Mouse (Mus musculus) intestine, embryonic 15.5 days (tissue): ENCODE data around the gene Bloc1s6. TPM values are rescaled to one million over a fixed set of nuclear protein-coding genes. Genes with fewer than 3 reads are reported as not detected.

Source experiments
- ATAC-seq: fragments of 200-750 bp; cut with Nextera tagmentation; 2 replicates; pipeline ENCODE4 v1.8.0; 2017; ENCODE audit warnings: moderate TSS enrichment, moderate library complexity
- H3K27ac ChIP-seq: fragments of 300-500 bp; sonication (generic); 2 replicates; pipeline ENCODE4 v1.5.1; 2015; ENCODE audit warnings: mild to moderate bottlenecking, inconsistent platforms
- H3K27me3 ChIP-seq: fragments of 300-500 bp; sonication (generic); replicated peaks from 2 replicates; pipeline ENCODE4 v1.6.1; 2015; ENCODE audit warnings: inconsistent platforms
- H3K36me3 ChIP-seq: fragments of 300-500 bp; sonication (generic); 2 replicates; pipeline ENCODE4 v1.6.1; 2015; ENCODE audit warnings: inconsistent platforms
- H3K4me1 ChIP-seq: fragments of 300-500 bp; sonication (generic); replicated peaks from 2 replicates; pipeline ENCODE4 v1.6.1; 2015; ENCODE audit warnings: inconsistent platforms
- H3K4me2 ChIP-seq: fragments of 300-500 bp; sonication (generic); replicated peaks from 2 replicates; pipeline ENCODE4 v1.6.1; 2015; ENCODE audit warnings: mild to moderate bottlenecking, inconsistent platforms
- H3K4me3 ChIP-seq: fragments of 300-500 bp; sonication (generic); replicated peaks from 2 replicates; pipeline ENCODE4 v1.5.1; 2015; ENCODE audit warnings: inconsistent platforms
- H3K9ac ChIP-seq: fragments of 300-500 bp; sonication (generic); 2 replicates; pipeline ENCODE4 v1.6.1; 2015; ENCODE audit warnings: inconsistent platforms
- H3K9me3 ChIP-seq: fragments of 300-500 bp; sonication (generic); 2 replicates; pipeline ENCODE4 v1.6.1; 2016; ENCODE audit warnings: inconsistent platforms
- WGBS: fragments of 180-500 bp; shearing (Covaris S2); methylation state at CpG from one replicate; pipeline ENCODE4 v1.1.7; 2015; 5-methylcytosine and 5-hydroxymethylcytosine counted together
- polyA plus RNA-seq: library from polyadenylated mRNA; unstranded; fragments of >200 nt; fragmentation: Nextera tagmentation; extraction: Ambion mirVana; gene quantifications from 2 replicates; pipeline ENCODE4 v1.2.1, GENCODE M21; 2015

Bloc1s6 gene
- polyA plus RNA-seq, result 46.8 and 46.9 TPM in 2 replicates

DNA sequence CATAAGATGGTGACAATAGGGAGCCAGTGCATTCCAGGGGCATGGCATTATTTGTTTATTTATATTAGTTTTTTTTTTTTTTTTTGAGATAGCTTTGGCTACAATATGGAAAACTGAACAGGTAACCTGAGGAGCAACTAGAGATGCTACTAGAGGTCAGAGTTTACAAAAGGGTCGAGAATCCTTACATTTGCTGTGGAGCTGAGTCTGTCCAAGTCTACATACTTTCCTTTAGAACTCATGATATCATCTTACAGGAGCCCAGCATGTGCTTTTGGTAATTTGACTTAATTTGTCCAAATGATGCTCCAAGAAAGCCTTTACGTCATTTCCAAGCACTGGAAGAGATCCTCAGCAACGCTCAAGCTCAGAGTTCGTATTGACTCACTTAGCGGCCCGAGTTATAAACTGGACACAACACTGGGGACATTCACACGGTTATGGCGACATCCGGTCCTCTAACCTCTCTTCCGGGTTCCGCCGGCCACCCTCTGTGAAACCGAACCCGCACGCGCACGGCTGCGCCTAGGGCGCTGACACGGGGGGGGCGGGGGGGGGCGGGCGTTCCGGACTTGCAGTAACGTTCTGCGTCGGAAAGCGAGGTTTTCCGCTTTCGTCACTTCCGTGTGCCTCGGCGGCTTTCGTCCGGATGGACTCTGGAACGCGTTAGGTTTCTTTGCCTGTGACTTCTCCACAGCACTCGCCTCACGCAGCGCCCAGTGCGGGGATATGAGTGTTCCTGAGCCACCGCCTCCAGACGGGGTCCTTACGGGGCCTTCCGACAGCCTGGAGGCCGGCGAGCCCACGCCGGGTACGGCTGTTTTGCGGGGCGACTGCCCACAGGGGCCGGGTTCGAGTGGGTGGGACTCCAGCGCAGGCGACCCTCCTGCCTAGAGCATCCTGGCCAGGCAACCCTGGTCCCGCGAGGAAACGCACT is at the start of gene Bloc1s6:
TSS of gene Bloc1s6 (plus strand) at position 610 of the 937 bp plus-strand sequence.
- under 1% methylated on average over 59 of the region's 59 CpGs for WGBS
- Histone ChIP-seq H3K27me3 (0 out of 2 replicates have a peak, but pooled peaks cover 7% of the 10 kb centered on the region), H3K9me3 (no peaks in the 10 kb centered on the region), H3K9ac (peak within 1 kb of the TSS; percentile 98), H3K4me1 (peaks cover 10% of the 10 kb centered on the region; the same call in 1 of the 2 replicates), H3K4me3 (peak within 1 kb of the TSS; percentile 92), H3K4me2 (peak within 1 kb of the TSS; percentile 66), H3K36me3 (0 out of 2 replicates have a peak, but pooled peaks cover 1% of the 10 kb centered on the region), H3K27ac (peak within 1 kb of the TSS; percentile 94)
- peak; percentile 97 for ATAC-seq

GRCm38 (mm10) chr2:122697526-122697925 is 40.8 kb upstream of the Bloc1s6 start:
- Histone ChIP-seq H3K36me3 (no peaks in the 10 kb centered on the region), H3K27me3 (no peaks in the 10 kb centered on the region), H3K4me3 (no peak overlapping the region), H3K9me3 (no peaks in the 10 kb centered on the region), H3K4me2 (no peak overlapping the region), H3K9ac (no peak overlapping the region), H3K27ac (no peak overlapping the region), H3K4me1 (0 out of 2 replicates have a peak, but pooled peaks cover 3% of the 10 kb centered on the region)
- no peak for ATAC-seq
- 71% methylated on average over 2 of the region's 2 CpGs for WGBS

DNA sequence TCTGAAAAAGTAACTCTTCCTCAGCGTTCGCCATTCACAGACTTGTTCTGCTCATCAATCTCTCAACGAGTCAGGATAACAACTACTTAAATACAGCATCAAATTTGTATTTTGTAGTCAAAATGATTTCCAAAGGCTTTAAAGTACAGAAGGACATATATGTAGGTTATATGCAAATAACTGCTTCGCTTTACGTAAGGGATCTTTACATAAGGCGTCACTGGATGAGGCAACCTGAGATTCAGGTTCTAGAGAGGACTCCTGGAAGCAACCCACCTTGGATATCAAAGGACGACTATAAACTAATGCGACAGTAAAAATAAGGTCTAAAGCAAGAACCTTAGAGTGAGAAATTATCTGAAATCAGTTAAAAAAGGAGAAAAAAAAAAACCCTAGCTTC is 37.3 kb upstream of the Bloc1s6 start:
- ATAC-seq, result no peak
- peak overlapping the region; percentile 78 for H3K4me3 ChIP-seq
- 67% methylated on average over 8 of the region's 8 CpGs for WGBS
- no peak overlapping the region for H3K9ac ChIP-seq
- no peaks in the 10 kb centered on the region for H3K27me3 ChIP-seq
- H3K27ac ChIP-seq, result no peak overlapping the region
- H3K36me3 ChIP-seq, result no peaks in the 10 kb centered on the region
- H3K9me3 ChIP-seq, result no peaks in the 10 kb centered on the region
- H3K4me2 ChIP-seq, result peak overlapping the region; percentile 74
- H3K4me1 ChIP-seq, result 0 out of 2 replicates have a peak, but pooled peaks cover 3% of the 10 kb centered on the region

DNA sequence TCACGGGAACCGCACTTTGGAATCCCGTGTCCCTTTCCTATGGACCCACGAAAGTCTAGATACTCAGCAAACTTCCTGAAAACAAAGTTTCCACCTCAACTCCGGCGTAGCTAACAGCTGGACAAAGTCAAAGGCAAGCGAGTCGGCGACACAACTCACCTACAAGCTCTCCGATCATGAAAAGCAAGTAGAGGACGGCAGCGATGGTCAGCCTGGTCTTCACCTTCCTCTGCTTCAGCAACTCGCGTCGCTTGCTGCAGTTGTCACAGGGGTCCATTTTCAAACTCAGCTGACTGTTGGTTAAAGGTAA is 36.5 kb upstream of the Bloc1s6 start:
- Histone ChIP-seq H3K4me1 (0 out of 2 replicates have a peak, but pooled peaks cover 3% of the 10 kb centered on the region), H3K4me3 (peak overlapping the region; percentile 78), H3K9me3 (no peaks in the 10 kb centered on the region), H3K27me3 (no peaks in the 10 kb centered on the region), H3K36me3 (no peaks in the 10 kb centered on the region), H3K27ac (peak overlapping the region; percentile 77; the same call in 1 of the 2 replicates), H3K9ac (peak overlapping the region; percentile 77), H3K4me2 (peak overlapping the region; percentile 74)
- ATAC-seq, result no peak
- WGBS, result 0% methylated on average over 15 of the region's 15 CpGs

DNA sequence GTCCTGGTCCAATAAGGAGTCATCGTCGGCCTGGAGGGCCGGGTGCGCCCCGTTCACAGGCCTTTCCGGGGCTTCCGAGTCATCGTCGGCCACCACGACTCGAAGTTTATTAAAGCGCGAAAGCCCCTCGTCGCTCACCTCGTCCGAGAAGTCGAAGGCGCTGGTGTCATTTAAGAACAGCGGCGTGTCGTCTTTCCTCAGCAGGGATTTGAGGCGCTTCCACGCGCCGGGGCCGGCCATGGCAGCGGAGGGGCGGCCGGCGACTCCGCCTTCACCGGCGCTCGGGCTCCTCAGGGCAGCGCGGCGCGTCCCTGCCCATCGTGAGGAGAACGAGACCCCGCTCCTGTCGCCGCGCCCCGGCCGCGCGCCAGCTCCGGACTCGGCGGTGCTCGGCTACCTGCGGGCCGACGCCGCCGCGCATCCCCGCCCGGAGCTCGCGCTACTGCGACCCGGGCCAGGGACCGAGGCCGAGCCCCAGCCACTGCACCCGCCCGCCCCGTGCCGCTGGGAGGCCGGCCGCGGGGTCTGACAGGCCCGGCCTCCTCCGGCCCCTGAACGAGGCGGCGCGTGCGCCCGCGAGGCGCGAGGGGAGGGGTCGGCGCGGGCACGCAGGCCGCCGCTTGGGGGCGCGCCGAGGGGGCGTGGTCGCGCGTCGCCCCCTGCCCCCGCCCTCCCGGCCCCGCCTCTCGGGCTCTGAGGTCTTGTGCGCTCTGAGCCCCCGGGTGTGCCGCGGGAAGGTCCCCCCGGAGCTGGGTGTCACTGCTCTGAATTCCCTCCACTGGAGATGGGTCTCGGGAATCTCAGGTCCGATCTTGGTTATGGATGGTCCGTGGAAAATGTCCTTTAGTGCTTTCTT is 35.9 kb upstream of the Bloc1s6 start, which contains the start of gene Slc30a4:
TSS of gene Slc30a4 (minus strand) at position 483 of the 856 bp plus-strand sequence.
- under 1% methylated on average over 111 of the region's 111 CpGs for WGBS
- Histone ChIP-seq H3K9ac (peak within 1 kb of the TSS; percentile 77), H3K9me3 (no peaks in the 10 kb centered on the region), H3K27me3 (no peaks in the 10 kb centered on the region), H3K27ac (peak within 1 kb of the TSS; percentile 77), H3K36me3 (no peaks in the 10 kb centered on the region), H3K4me2 (peak within 1 kb of the TSS; percentile 74), H3K4me3 (peak within 1 kb of the TSS; percentile 78), H3K4me1 (0 out of 2 replicates have a peak, but pooled peaks cover 3% of the 10 kb centered on the region)
- peak; percentile 98 for ATAC-seq

DNA sequence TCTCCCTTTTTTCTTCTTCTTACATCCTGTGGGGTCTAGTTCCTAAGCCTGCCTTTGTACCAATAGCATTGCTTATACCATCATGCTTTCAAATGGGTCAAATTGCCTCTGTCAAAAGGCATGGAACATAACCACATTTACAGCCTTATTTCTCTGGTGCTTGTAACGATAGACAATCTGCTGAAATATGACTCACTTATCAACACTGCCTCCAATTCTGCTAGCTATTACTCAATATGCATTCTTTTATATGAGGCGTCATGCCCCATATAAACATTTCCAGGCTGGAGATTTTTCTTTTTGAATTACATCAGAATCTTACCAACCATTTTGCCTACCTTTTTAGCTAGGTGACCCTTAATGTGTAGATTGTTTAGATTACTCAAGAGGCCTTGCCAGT is 33.7 kb upstream of the Bloc1s6 start:
- Histone ChIP-seq H3K27me3 (no peaks in the 10 kb centered on the region), H3K4me3 (no peak overlapping the region), H3K4me1 (0 out of 2 replicates have a peak, but pooled peaks cover 9% of the 10 kb centered on the region), H3K9me3 (no peaks in the 10 kb centered on the region), H3K36me3 (no peaks in the 10 kb centered on the region), H3K9ac (no peak overlapping the region), H3K27ac (no peak overlapping the region), H3K4me2 (no peak overlapping the region)
- WGBS, result 59% methylated on average over 2 of the region's 2 CpGs
- no peak for ATAC-seq

DNA sequence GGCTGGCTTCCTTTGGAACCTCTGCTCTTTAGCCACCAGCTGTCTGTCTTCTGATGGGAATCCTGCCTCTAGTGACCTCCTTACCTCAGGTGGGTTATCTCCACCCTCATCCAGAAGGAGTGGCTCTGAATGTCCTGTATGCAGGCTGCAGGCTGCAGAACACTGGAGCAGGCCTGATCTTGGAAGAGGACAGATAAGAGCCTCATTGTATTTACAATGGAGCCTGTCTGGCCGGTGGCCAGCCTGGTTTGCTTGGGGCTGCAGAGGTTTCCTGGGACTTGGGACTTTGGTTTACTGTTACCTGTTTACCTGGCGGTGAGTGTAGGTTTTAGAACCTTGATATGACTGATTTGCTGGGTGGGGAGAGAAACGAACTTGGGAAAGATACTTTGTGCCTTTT is 30.2 kb upstream of the Bloc1s6 start:
- Histone ChIP-seq H3K4me2 (peak overlapping the region; percentile 28), H3K27ac (peak overlapping the region; percentile 83), H3K4me3 (no peak overlapping the region), H3K36me3 (no peaks in the 10 kb centered on the region), H3K4me1 (0 out of 2 replicates have a peak, but pooled peaks cover 6% of the 10 kb centered on the region), H3K9ac (no peak overlapping the region), H3K27me3 (no peaks in the 10 kb centered on the region), H3K9me3 (no peaks in the 10 kb centered on the region)
- ATAC-seq, result peak; percentile 97
- WGBS, result 47% methylated on average over 3 of the region's 3 CpGs

DNA sequence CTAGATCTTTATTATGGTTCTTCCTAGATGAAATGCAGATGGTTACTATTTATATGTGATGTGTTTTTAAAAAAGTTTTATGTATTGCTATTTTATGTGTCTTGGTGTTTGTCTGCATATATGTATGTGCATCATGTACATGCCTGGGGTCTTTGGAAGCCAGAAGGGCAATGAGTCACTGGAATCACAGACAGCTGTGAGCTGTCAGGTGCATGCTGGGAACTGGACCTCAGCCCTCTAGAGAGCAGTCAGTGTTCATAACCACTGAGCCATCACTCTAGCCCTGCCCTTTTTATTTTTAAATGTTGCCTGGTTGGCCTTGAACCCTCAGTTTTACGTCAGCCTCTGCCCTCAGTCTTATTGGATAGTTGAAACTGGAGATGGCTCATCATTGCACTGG is 29.1 kb upstream of the Bloc1s6 start:
- Histone ChIP-seq H3K4me3 (no peak overlapping the region), H3K4me2 (no peak overlapping the region), H3K36me3 (no peaks in the 10 kb centered on the region), H3K27ac (no peak overlapping the region), H3K27me3 (no peaks in the 10 kb centered on the region), H3K4me1 (0 out of 2 replicates have a peak, but pooled peaks cover 6% of the 10 kb centered on the region), H3K9ac (no peak overlapping the region), H3K9me3 (no peaks in the 10 kb centered on the region)
- WGBS, result 80% methylated on average over 1 of the region's 1 CpGs
- no peak for ATAC-seq

DNA sequence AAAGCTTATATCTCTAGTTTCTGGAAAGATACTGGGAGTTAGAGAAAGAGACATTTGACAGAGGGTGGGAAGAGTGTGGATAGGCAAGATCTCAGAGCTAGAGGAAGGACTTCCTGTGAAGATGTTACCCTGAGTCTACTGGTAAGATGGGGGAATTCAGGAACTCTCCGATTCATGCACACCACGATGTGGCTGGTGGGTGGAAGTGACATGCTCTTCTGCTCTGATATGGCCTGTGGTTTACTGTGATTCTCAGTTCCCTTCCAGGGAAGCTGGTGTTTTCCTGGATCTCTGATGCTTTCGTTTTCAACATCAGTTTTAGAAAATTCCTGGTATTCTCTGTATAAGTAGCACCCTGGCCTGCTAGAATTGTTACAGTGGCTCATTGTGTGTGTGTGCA is 26.4 kb upstream of the Bloc1s6 start:
- H3K4me2 ChIP-seq, result no peak overlapping the region
- 0 out of 2 replicates have a peak, but pooled peaks cover 6% of the 10 kb centered on the region for H3K4me1 ChIP-seq
- H3K9me3 ChIP-seq, result no peaks in the 10 kb centered on the region
- H3K9ac ChIP-seq, result no peak overlapping the region
- no peak for ATAC-seq
- no peaks in the 10 kb centered on the region for H3K27me3 ChIP-seq
- H3K4me3 ChIP-seq, result no peak overlapping the region
- WGBS, result 71% methylated on average over 3 of the region's 3 CpGs
- no peak overlapping the region for H3K27ac ChIP-seq
- H3K36me3 ChIP-seq, result no peaks in the 10 kb centered on the region

GRCm38 (mm10) chr2:122712848-122713247 is 25.5 kb upstream of the Bloc1s6 start:
- H3K36me3 ChIP-seq, result no peaks in the 10 kb centered on the region
- no peaks in the 10 kb centered on the region for H3K27me3 ChIP-seq
- no peak overlapping the region for H3K4me3 ChIP-seq
- ATAC-seq, result no peak
- H3K4me1 ChIP-seq, result 0 out of 2 replicates have a peak, but pooled peaks cover 6% of the 10 kb centered on the region
- no peak overlapping the region for H3K27ac ChIP-seq
- no peak overlapping the region for H3K9ac ChIP-seq
- H3K4me2 ChIP-seq, result no peak overlapping the region
- H3K9me3 ChIP-seq, result no peaks in the 10 kb centered on the region
- WGBS, result 80% methylated on average over 2 of the region's 2 CpGs

DNA sequence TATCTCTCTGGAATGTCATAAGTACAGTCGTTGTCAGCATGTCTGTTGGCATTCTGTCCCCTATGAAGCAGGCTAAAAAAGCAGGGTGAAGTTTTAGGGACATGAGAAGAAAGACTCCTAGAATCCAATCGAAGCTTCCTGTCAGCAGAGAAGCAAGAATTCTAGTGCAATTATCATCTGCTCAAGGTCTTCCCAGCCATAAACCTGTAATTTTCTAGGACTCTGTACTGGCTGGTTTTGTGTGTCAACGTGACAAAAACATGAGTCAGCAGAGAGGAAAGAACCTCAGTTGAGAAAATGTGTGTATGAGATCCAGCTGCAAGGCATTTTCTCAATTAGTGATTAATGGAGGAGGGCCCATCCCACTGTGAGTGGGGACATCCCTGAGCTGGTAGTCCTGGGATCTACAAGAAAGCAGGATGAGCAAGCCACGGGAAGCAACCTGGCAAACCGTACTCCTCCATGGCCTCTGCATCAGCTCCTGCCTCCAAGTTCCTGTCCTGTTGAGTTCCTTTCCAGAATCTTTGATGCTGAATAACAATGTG is 23.1 kb upstream of the Bloc1s6 start:
- Histone ChIP-seq H3K9me3 (no peaks in the 10 kb centered on the region), H3K9ac (no peak overlapping the region), H3K27me3 (no peaks in the 10 kb centered on the region), H3K36me3 (no peaks in the 10 kb centered on the region), H3K4me3 (no peak overlapping the region), H3K27ac (no peak overlapping the region), H3K4me2 (no peak overlapping the region), H3K4me1 (no peaks in the 10 kb centered on the region)
- WGBS, result 58% methylated on average over 5 of the region's 5 CpGs
- peak; percentile 75 for ATAC-seq
